Mouse (Mus musculus): ENCODE results near the gene Hjurp. TPM values are rescaled to one million over a fixed set of nuclear protein-coding genes. Genes with fewer than 3 reads are reported as not detected.
A peak's percentile ranks its signal among the peaks of the same experiment; 100 is the strongest.

The Hjurp gene
- polyA plus RNA-seq, 1 experiment from 2014 or later = 168 TPM

- Histone ChIP-seq H3K4me2 (no peak overlapping the region), H3K9me3 (no peaks in the 10 kb centered on the region), H3K4me1 (peaks cover 25% of the 10 kb centered on the region), H3K27ac (no peak overlapping the region), H3K36me3 (peaks cover 51% of the 10 kb centered on the region), H3K4me3 (no peak overlapping the region), H3K27me3 (no peaks in the 10 kb centered on the region), H3K9ac (0 out of 2 replicates have a peak overlapping the region, but pooled peaks have one; percentile 0)
- 73% methylated on average over 11 of the region's 11 CpGs for WGBS
- ATAC-seq (ENCODE audit: insufficient number of reproducible peaks, low FRiP score, low TSS enrichment, low read depth) = no peak
Measured at GRCm38 (mm10) chr1:88274371-88275077, 2.9 kb downstream of the Hjurp start.

DNA sequence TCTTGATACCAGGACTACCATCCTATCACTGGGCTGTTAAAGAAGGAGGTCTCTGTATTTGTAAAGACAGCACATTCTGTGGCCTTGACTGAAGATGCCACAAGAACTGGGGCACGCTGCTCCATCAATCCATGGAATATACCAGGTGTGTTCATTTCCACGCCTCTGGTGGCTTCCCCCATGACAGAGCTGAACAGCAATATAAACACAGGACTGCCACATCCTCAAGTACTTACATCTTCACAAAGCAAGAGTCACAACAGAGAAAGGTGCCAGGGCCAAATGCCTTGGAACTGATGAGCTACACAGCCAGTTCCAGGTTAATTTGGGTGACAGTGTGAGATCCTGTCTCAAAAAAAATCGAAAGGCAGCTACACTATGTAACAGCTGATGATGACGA lies 3.6 kb downstream of the Hjurp start:
- Histone ChIP-seq H3K36me3 (peaks cover 58% of the 10 kb centered on the region), H3K9me3 (no peaks in the 10 kb centered on the region), H3K4me1 (peaks cover 25% of the 10 kb centered on the region), H3K4me2 (no peak overlapping the region), H3K27ac (no peak overlapping the region), H3K9ac (no peak overlapping the region), H3K4me3 (no peak overlapping the region), H3K27me3 (no peaks in the 10 kb centered on the region)
- no peak for ATAC-seq (ENCODE audit: insufficient number of reproducible peaks, low FRiP score, low TSS enrichment, low read depth)
- 85% methylated on average over 4 of the region's 4 CpGs for WGBS

DNA sequence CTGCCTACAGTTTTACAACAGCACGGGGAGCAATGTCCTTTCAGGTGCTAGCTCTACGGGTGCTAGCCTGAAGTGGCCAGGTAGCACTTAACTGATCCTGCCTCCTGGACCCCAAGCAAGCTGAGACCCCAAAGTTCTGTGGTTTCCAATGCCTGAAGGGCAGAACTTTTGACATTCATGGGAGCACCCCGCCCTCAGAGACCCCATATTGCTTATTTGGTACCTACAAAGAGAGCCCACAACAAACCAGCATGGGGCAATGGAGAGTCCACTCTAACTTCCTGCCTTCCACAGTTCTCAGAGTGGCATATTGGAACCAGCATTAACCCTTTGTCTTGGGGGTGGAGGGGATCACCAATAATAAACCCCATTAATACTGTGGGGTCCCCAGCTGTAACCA lies 4.1 kb downstream of the Hjurp start:
- 92% methylated on average over 3 of the region's 3 CpGs for WGBS
- H3K4me1 ChIP-seq = peaks cover 25% of the 10 kb centered on the region
- ATAC-seq (ENCODE audit: insufficient number of reproducible peaks, low FRiP score, low TSS enrichment, low read depth) = no peak
- H3K9me3 ChIP-seq = no peaks in the 10 kb centered on the region
- no peak overlapping the region for H3K9ac ChIP-seq
- no peak overlapping the region for H3K4me3 ChIP-seq
- no peak overlapping the region for H3K4me2 ChIP-seq
- peaks cover 63% of the 10 kb centered on the region for H3K36me3 ChIP-seq
- no peak overlapping the region for H3K27ac ChIP-seq
- H3K27me3 ChIP-seq = no peaks in the 10 kb centered on the region

DNA sequence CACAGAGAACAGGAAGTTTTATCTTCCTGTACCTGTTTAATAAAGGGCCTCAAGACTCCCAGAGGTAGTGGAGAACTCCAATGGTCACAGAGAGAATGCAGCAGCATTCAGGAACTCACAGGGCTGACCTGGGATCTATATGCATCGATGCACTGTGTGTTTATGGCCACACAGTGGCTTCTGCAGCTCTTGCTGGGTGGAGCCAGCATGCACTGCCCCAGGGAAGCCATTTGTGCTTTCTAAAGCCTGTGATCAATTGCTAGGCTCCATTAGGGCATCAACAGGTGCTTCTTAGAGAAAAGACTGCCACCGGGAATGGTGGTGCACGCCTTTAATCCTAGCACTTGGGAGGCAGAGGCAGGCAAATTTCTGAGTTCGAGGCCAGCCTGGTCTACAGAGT lies 4.6 kb downstream of the Hjurp start:
- no peak overlapping the region for H3K27ac ChIP-seq
- no peaks in the 10 kb centered on the region for H3K27me3 ChIP-seq
- H3K9me3 ChIP-seq = no peaks in the 10 kb centered on the region
- H3K36me3 ChIP-seq = peaks cover 68% of the 10 kb centered on the region
- H3K4me1 ChIP-seq = peaks cover 21% of the 10 kb centered on the region
- 60% methylated on average over 4 of the region's 4 CpGs for WGBS
- H3K9ac ChIP-seq = no peak overlapping the region
- ATAC-seq (ENCODE audit: insufficient number of reproducible peaks, low FRiP score, low TSS enrichment, low read depth) = no peak
- H3K4me2 ChIP-seq = no peak overlapping the region
- H3K4me3 ChIP-seq = no peak overlapping the region

GRCm38 (mm10) chr1:88269539-88270309 lies 7.7 kb downstream of the Hjurp start:
- no peaks in the 10 kb centered on the region for H3K27me3 ChIP-seq
- no peaks in the 10 kb centered on the region for H3K4me1 ChIP-seq
- H3K9ac ChIP-seq = no peak overlapping the region
- no peaks in the 10 kb centered on the region for H3K9me3 ChIP-seq
- no peak overlapping the region for H3K27ac ChIP-seq
- 88% methylated on average over 12 of the region's 12 CpGs for WGBS
- H3K4me3 ChIP-seq = no peak overlapping the region
- ATAC-seq (ENCODE audit: insufficient number of reproducible peaks, low FRiP score, low TSS enrichment, low read depth) = no peak
- H3K4me2 ChIP-seq = no peak overlapping the region
- peaks cover 86% of the 10 kb centered on the region for H3K36me3 ChIP-seq

DNA sequence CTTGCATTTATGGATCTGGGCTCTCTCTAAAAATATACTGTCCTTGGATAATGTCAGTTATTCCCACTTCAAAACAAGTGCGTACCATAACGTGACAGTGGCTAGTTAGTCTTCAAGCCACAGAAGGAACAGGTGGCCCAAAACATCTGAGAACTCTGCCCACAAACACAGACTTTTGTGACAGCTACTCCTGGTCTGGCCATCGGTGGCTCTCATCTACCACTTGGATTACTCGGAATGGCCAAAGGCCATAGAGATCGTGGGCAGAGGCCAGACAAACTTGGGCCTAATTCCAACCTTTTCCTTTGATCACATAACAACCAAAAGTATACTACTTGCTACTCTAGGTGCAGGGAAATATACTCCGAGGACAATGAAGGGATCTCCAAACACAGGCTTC lies 9.4 kb downstream of the Hjurp start:
- Histone ChIP-seq H3K36me3 (peaks cover 87% of the 10 kb centered on the region), H3K4me3 (no peak overlapping the region), H3K4me2 (no peak overlapping the region), H3K4me1 (no peaks in the 10 kb centered on the region), H3K9me3 (no peaks in the 10 kb centered on the region), H3K27me3 (no peaks in the 10 kb centered on the region), H3K27ac (no peak overlapping the region), H3K9ac (no peak overlapping the region)
- WGBS = 86% methylated on average over 6 of the region's 6 CpGs
- ATAC-seq (ENCODE audit: insufficient number of reproducible peaks, low FRiP score, low TSS enrichment, low read depth) = no peak

DNA sequence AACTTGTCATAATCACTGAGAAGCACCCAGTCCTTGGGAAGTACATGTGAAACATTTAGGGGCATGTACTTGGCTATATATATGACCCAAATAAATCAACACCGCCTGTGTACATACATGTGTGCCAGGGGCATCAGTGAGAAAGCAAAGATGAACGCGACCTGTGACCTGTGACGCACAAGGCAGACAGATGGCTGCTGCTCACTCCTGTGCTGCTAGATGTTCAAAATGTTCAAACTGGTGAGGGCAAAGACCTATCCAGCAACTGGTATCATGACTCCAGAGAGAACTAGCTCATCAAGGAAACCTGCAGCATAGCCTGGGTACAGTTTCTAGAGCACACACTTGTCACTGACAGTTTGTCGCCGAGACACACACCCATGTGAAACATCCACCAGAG lies 9.9 kb downstream of the Hjurp start:
- Histone ChIP-seq H3K27me3 (no peaks in the 10 kb centered on the region), H3K36me3 (peaks cover 87% of the 10 kb centered on the region), H3K4me3 (no peak overlapping the region), H3K9ac (no peak overlapping the region), H3K27ac (no peak overlapping the region), H3K9me3 (no peaks in the 10 kb centered on the region), H3K4me2 (no peak overlapping the region), H3K4me1 (no peaks in the 10 kb centered on the region)
- WGBS = 92% methylated on average over 6 of the region's 6 CpGs
- 0 out of 2 replicates have a peak, but pooled peaks have one; percentile 0 for ATAC-seq (ENCODE audit: insufficient number of reproducible peaks, low FRiP score, low TSS enrichment, low read depth)

DNA sequence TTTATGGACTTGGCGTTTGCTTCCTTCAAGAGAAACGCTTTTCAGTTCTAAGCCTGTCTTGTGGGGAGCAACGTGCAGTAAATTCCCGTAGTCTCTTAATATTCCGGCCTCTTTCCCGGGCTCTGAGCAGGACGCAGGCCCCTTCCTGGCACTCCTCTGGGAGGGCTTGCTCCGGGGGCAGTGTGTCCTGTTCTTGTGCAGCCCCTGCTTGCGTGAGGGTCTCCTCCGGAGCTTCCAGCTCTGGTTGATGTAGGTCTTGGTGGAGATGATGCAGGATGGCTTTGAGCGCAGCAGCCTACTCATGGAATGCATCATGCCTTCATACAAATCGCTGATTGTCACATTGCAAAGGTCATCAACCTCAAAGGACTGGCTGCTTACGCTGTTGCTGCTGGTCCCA lies 11.3 kb downstream of the Hjurp start:
- Histone ChIP-seq H3K4me2 (no peak overlapping the region), H3K27ac (no peak overlapping the region), H3K27me3 (no peaks in the 10 kb centered on the region), H3K4me1 (peaks cover 7% of the 10 kb centered on the region; the same call in 1 of the 2 replicates), H3K9ac (no peak overlapping the region), H3K36me3 (peaks cover 90% of the 10 kb centered on the region), H3K4me3 (no peak overlapping the region), H3K9me3 (no peaks in the 10 kb centered on the region)
- 90% methylated on average over 13 of the region's 13 CpGs for WGBS
- ATAC-seq (ENCODE audit: insufficient number of reproducible peaks, low FRiP score, low TSS enrichment, low read depth) = no peak

DNA sequence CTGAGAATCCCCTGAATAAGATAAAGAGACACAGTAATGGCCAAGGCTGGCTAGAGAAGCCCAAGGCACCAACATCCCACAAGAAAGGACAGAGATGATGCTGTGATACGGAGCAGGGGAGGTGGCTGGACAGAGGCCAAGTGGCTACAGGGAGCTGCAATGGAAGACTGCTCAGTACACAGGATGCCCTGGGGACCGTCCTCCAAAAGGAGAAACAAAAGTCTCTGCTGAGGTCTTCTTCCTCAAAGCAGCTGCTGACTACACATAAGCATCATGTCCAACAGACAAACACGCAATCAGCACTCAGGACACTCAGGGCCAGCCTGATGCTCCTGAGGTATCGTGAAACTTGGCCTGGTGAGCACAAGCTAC lies 12.6 kb downstream of the Hjurp start:
- Histone ChIP-seq H3K4me1 (peaks cover 7% of the 10 kb centered on the region), H3K27me3 (no peaks in the 10 kb centered on the region), H3K4me3 (no peak overlapping the region), H3K9ac (no peak overlapping the region), H3K27ac (no peak overlapping the region), H3K36me3 (peaks cover 99% of the 10 kb centered on the region), H3K9me3 (no peaks in the 10 kb centered on the region), H3K4me2 (no peak overlapping the region)
- WGBS = 77% methylated on average over 4 of the region's 4 CpGs
- no peak for ATAC-seq (ENCODE audit: insufficient number of reproducible peaks, low FRiP score, low TSS enrichment, low read depth)

GRCm38 (mm10) chr1:88264237-88264868 lies 13.1 kb downstream of the Hjurp start:
- WGBS = 86% methylated on average over 7 of the region's 7 CpGs
- no peak for ATAC-seq (ENCODE audit: insufficient number of reproducible peaks, low FRiP score, low TSS enrichment, low read depth)
- Histone ChIP-seq H3K27me3 (no peaks in the 10 kb centered on the region), H3K9me3 (no peaks in the 10 kb centered on the region), H3K9ac (no peak overlapping the region), H3K36me3 (peaks cover 99% of the 10 kb centered on the region), H3K27ac (no peak overlapping the region), H3K4me3 (no peak overlapping the region), H3K4me1 (peaks cover 10% of the 10 kb centered on the region), H3K4me2 (no peak overlapping the region)

DNA sequence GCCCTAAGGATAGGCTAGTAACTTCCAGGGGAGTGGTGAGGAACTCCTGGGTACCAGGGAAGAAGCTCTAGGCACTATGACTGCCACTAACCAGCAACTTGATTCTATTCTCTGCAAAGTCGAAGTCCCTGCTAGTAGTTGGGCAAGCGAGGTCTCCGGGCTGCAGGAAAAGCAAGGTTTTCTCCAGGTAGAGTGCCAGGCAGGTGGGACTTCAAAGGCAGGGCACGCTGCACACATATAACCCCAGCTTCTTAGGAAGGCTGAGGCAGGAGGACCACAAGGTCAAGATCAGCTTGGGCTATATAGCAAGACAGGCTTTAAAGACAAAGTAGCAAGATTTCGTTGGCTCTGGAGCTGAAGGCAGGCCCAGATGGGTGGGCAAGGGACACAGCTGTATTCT lies 13.7 kb downstream of the Hjurp start:
- no peak for ATAC-seq (ENCODE audit: insufficient number of reproducible peaks, low FRiP score, low TSS enrichment, low read depth)
- WGBS = 92% methylated on average over 5 of the region's 5 CpGs
- H3K27ac ChIP-seq = no peak overlapping the region
- H3K4me3 ChIP-seq = no peak overlapping the region
- peaks cover 97% of the 10 kb centered on the region for H3K36me3 ChIP-seq
- peaks cover 14% of the 10 kb centered on the region for H3K4me1 ChIP-seq
- H3K4me2 ChIP-seq = no peak overlapping the region
- H3K9me3 ChIP-seq = no peaks in the 10 kb centered on the region
- H3K27me3 ChIP-seq = no peaks in the 10 kb centered on the region
- no peak overlapping the region for H3K9ac ChIP-seq

- H3K36me3 ChIP-seq = peaks cover 88% of the 10 kb centered on the region
- ATAC-seq (ENCODE audit: insufficient number of reproducible peaks, low FRiP score, low TSS enrichment, low read depth) = no peak
- H3K27me3 ChIP-seq = no peaks in the 10 kb centered on the region
- H3K4me3 ChIP-seq = no peak overlapping the region
- H3K4me1 ChIP-seq = peaks cover 14% of the 10 kb centered on the region
- no peaks in the 10 kb centered on the region for H3K9me3 ChIP-seq
- no peak overlapping the region for H3K9ac ChIP-seq
- WGBS = 68% methylated on average over 6 of the region's 6 CpGs
- H3K27ac ChIP-seq = 0 out of 2 replicates have a peak overlapping the region, but pooled peaks have one; percentile 0
- no peak overlapping the region for H3K4me2 ChIP-seq
Measured at GRCm38 (mm10) chr1:88262961-88263360, 14.5 kb downstream of the Hjurp start.

All from limb, embryonic 15.5 days (tissue).